Mouse (Mus musculus) hindbrain, embryonic 11.5 days (tissue): ENCODE data around the gene Iqsec1. TPM values are rescaled to one million over a fixed set of nuclear protein-coding genes. Genes with fewer than 3 reads are reported as not detected.

ENCODE experiments used
- ATAC-seq: fragments of 200-750 bp; cut with Nextera tagmentation; 2 replicates; pipeline ENCODE4 v1.8.0; 2017; ENCODE audit warnings: mild to moderate bottlenecking, moderate TSS enrichment, moderate library complexity; ENCODE audit not compliant: low FRiP score
- DNase-seq: peaks from one replicate; pipeline ENCODE4 v3.0.0-alpha.2; 2015; ENCODE audit warnings: low spot score
- H3K27ac ChIP-seq: fragments of 300-500 bp; sonication (generic); 2 replicates; pipeline ENCODE4 v1.5.1; 2014; ENCODE audit warnings: mild to moderate bottlenecking, low read depth, low read length
- H3K27me3 ChIP-seq: fragments of 300-500 bp; sonication (generic); 2 replicates; pipeline ENCODE4 v1.6.1; 2014; ENCODE audit warnings: mild to moderate bottlenecking, low read length, moderate library complexity, mixed read lengths; ENCODE audit not compliant: control insufficient read depth, insufficient read depth
- H3K36me3 ChIP-seq: fragments of 300-500 bp; sonication (generic); 2 replicates; pipeline ENCODE4 v1.6.1; 2014; ENCODE audit warnings: mild to moderate bottlenecking, low read length, moderate library complexity, mixed read lengths; ENCODE audit not compliant: control insufficient read depth, insufficient read depth
- H3K4me1 ChIP-seq: fragments of 300-500 bp; sonication (generic); replicated peaks from 2 replicates; pipeline ENCODE4 v1.6.1; 2014; ENCODE audit warnings: low read length, mixed read lengths; ENCODE audit not compliant: control insufficient read depth, insufficient read depth
- H3K4me2 ChIP-seq: fragments of 300-500 bp; sonication (generic); replicated peaks from 2 replicates; pipeline ENCODE4 v1.6.1; 2014; ENCODE audit warnings: mild to moderate bottlenecking, low read depth, low read length
- H3K4me3 ChIP-seq: fragments of 300-500 bp; sonication (generic); 2 replicates; pipeline ENCODE4 v1.5.1; 2014; ENCODE audit warnings: low read depth, low read length
- H3K9ac ChIP-seq: fragments of 300-500 bp; sonication (generic); 2 replicates; pipeline ENCODE4 v1.6.1; 2014; ENCODE audit warnings: low read depth, low read length
- H3K9me3 ChIP-seq: fragments of 300-500 bp; sonication (generic); 2 replicates; pipeline ENCODE4 v1.6.1; 2016; ENCODE audit warnings: low read length; ENCODE audit not compliant: control insufficient read depth
- WGBS: fragments of 180-500 bp; shearing (Covaris S2); extraction: QIAGEN DNeasy Blood & Tissue Kit; methylation state at CpG from one replicate; pipeline ENCODE4 v1.1.7; 2014; 5-methylcytosine and 5-hydroxymethylcytosine counted together
- polyA plus RNA-seq: library from polyadenylated mRNA; unstranded; fragments of >200 nt; fragmentation: Nextera tagmentation; extraction: Ambion mirVana; gene quantifications from 2 replicates; pipeline ENCODE4 v1.2.1, GENCODE M21; 2014

Iqsec1 gene
- polyA plus RNA-seq, 1 experiment from 2014 or later: 22.4 TPM

GRCm38 (mm10) chr6:90805101-90805500, 183.4 kb downstream of the Iqsec1 start:
- H3K9me3 ChIP-seq: no peaks in the 10 kb centered on the region

GRCm38 (mm10) chr6:90804646-90805045, 183.8 kb downstream of the Iqsec1 start:
- H3K4me1 ChIP-seq: peaks cover 14% of the 10 kb centered on the region
- no peak overlapping the region for H3K4me3 ChIP-seq
- H3K9ac ChIP-seq: no peak overlapping the region
- H3K4me2 ChIP-seq: no peak overlapping the region
- H3K27me3 ChIP-seq: no peaks in the 10 kb centered on the region
- H3K27ac ChIP-seq: no peak overlapping the region
- H3K36me3 ChIP-seq: no peaks in the 10 kb centered on the region
- ATAC-seq: no peak
- H3K9me3 ChIP-seq: no peaks in the 10 kb centered on the region
- no peak for DNase-seq

More at GRCm38 (mm10) chr6:90805101-90805500, 183.4 kb downstream of the Iqsec1 start:
- Histone ChIP-seq H3K4me1 (peaks cover 14% of the 10 kb centered on the region), H3K27me3 (no peaks in the 10 kb centered on the region), H3K36me3 (no peaks in the 10 kb centered on the region), H3K9ac (no peak overlapping the region), H3K27ac (no peak overlapping the region), H3K4me3 (no peak overlapping the region), H3K4me2 (no peak overlapping the region)
- DNase-seq (no peak), ATAC-seq (no peak)
- WGBS: 83% methylated on average over 2 of the region's 2 CpGs

GRCm38 (mm10) chr6:90802604-90803003, 185.9 kb downstream of the Iqsec1 start:
- Histone ChIP-seq H3K36me3 (no peaks in the 10 kb centered on the region), H3K27me3 (no peaks in the 10 kb centered on the region), H3K9me3 (no peaks in the 10 kb centered on the region), H3K4me1 (0 out of 2 replicates have a peak, but pooled peaks cover 3% of the 10 kb centered on the region), H3K27ac (no peak overlapping the region), H3K4me2 (no peak overlapping the region), H3K9ac (no peak overlapping the region), H3K4me3 (no peak overlapping the region)
- ATAC-seq (no peak), DNase-seq (no peak)
- WGBS: 78% methylated on average over 8 of the region's 8 CpGs

GRCm38 (mm10) chr6:90802058-90802457, 186.4 kb downstream of the Iqsec1 start:
- Histone ChIP-seq H3K36me3 (no peaks in the 10 kb centered on the region), H3K4me3 (no peak overlapping the region), H3K9me3 (no peaks in the 10 kb centered on the region), H3K27ac (no peak overlapping the region), H3K9ac (no peak overlapping the region), H3K4me2 (no peak overlapping the region), H3K4me1 (0 out of 2 replicates have a peak, but pooled peaks cover 3% of the 10 kb centered on the region), H3K27me3 (no peaks in the 10 kb centered on the region)
- WGBS: 63% methylated on average over 3 of the region's 3 CpGs
- no peak for ATAC-seq
- DNase-seq: no peak

GRCm38 (mm10) chr6:90800825-90801224, 187.7 kb downstream of the Iqsec1 start:
- WGBS: 87% methylated on average over 2 of the region's 2 CpGs
- no peak for DNase-seq

GRCm38 (mm10) chr6:90799116-90799515, 189.4 kb downstream of the Iqsec1 start:
- Histone ChIP-seq H3K36me3 (no peaks in the 10 kb centered on the region), H3K9ac (no peak overlapping the region), H3K9me3 (no peaks in the 10 kb centered on the region), H3K27me3 (no peaks in the 10 kb centered on the region), H3K27ac (no peak overlapping the region), H3K4me1 (0 out of 2 replicates have a peak, but pooled peaks cover 3% of the 10 kb centered on the region), H3K4me3 (no peak overlapping the region), H3K4me2 (no peak overlapping the region)
- DNase-seq: no peak
- 89% methylated on average over 1 of the region's 1 CpGs for WGBS
- ATAC-seq: no peak

More at GRCm38 (mm10) chr6:90800825-90801224, 187.7 kb downstream of the Iqsec1 start:
- H3K4me3 ChIP-seq: no peak overlapping the region
- H3K4me2 ChIP-seq: no peak overlapping the region
- no peak for ATAC-seq
- H3K27me3 ChIP-seq: no peaks in the 10 kb centered on the region
- H3K36me3 ChIP-seq: no peaks in the 10 kb centered on the region
- H3K4me1 ChIP-seq: 0 out of 2 replicates have a peak, but pooled peaks cover 3% of the 10 kb centered on the region
- H3K9me3 ChIP-seq: no peaks in the 10 kb centered on the region
- no peak overlapping the region for H3K9ac ChIP-seq
- H3K27ac ChIP-seq: no peak overlapping the region

GRCm38 (mm10) chr6:90798201-90798600, 190.3 kb downstream of the Iqsec1 start:
- Histone ChIP-seq H3K9ac (no peak overlapping the region), H3K27me3 (no peaks in the 10 kb centered on the region), H3K9me3 (no peaks in the 10 kb centered on the region), H3K27ac (no peak overlapping the region), H3K4me1 (0 out of 2 replicates have a peak, but pooled peaks cover 3% of the 10 kb centered on the region), H3K36me3 (no peaks in the 10 kb centered on the region), H3K4me3 (no peak overlapping the region), H3K4me2 (no peak overlapping the region)
- ATAC-seq (no peak), DNase-seq (no peak)

GRCm38 (mm10) chr6:90796902-90797596, 191.4 kb downstream of the Iqsec1 start:
- Histone ChIP-seq H3K9me3 (no peaks in the 10 kb centered on the region), H3K4me1 (no peaks in the 10 kb centered on the region), H3K4me2 (no peak overlapping the region), H3K27me3 (no peaks in the 10 kb centered on the region), H3K4me3 (no peak overlapping the region), H3K27ac (no peak overlapping the region), H3K9ac (no peak overlapping the region), H3K36me3 (no peaks in the 10 kb centered on the region)
- 94% methylated on average over 2 of the region's 2 CpGs for WGBS
- no peak for ATAC-seq
- no peak for DNase-seq

GRCm38 (mm10) chr6:90790901-90791300, 197.6 kb downstream of the Iqsec1 start:
- no peaks in the 10 kb centered on the region for H3K36me3 ChIP-seq
- no peak overlapping the region for H3K9ac ChIP-seq
- H3K4me3 ChIP-seq: no peak overlapping the region
- ATAC-seq (no peak), DNase-seq (no peak)
- H3K9me3 ChIP-seq: no peaks in the 10 kb centered on the region
- H3K4me2 ChIP-seq: no peak overlapping the region
- H3K27me3 ChIP-seq: no peaks in the 10 kb centered on the region
- H3K27ac ChIP-seq: no peak overlapping the region
- 0 out of 2 replicates have a peak, but pooled peaks cover 4% of the 10 kb centered on the region for H3K4me1 ChIP-seq
